Mouse (Mus musculus): ENCODE results near the gene Rxra.

Rxra gene

DNA sequence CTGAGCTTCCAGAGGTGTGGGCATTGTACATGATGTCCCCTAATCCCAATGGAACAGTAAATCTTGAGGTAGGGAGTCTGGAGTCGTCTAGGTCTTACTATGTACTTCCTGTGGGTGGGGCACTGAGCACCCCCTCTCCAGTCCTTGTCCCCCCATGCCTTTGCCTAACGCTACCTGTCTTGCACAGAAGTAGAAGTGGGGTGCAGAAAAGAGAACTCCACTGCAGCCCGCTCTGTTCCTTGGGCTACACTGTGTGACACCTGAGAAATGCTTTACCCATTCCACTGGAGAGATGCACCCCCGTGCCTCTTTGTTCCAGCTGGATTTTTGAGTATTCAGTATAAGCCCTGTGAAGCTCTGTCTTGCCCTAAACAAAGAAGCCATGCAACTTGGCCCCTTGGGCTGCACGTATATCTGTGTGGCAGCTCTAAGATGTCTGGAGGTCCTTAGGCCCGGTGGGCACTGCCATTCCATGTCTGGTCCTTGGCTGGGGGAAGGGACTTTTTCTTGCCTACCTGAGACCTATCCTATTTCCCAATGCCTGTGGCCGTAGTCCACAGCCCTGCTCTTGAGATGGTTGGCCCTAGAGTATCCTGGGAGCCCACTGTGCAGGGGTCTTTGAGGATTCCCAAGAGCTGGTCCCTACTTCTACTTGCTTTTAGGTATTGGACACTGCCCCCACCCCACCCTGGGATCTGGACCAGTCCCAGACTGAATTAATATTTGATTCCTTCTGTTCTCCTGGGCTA lies 67.8 kb downstream of the Rxra start:
- DNase-seq: no peak

DNA sequence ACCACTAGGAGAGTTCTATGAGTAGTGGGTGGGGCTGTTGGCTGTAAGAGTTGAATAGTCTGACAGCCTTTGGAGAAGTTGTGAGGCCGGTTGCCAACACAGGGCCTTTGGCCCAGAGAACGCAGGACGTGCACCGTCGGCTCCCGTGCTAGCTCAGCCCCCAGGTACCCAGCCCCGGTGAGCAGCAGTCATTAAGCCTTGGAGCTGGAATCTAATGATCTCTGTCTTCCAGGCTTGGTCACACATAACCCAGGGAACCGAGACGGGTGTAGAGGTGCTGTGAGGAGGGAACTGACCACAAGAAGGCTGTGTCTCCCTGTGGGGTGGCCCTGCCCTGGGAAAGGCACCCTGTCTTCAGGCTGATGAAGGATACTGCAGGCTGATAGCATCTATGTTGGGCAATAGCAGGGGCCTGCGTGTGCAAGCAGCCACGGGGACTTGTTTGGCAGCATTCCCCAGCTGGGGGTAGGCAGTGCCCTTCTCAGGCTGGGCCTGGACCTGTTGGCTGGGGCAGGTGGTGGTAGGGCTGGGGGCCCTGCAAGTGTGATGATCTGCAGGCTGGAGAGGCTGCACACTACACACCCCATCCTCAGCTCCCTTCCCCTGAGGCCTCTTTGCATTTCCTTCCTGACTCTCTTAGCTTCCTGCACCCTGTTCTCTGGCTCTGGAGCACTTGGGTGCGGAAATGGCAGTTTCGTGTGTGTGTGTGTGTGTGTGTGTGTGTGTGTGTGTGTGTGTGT lies 68.5 kb downstream of the Rxra start:
- DNase-seq: no peak

DNA sequence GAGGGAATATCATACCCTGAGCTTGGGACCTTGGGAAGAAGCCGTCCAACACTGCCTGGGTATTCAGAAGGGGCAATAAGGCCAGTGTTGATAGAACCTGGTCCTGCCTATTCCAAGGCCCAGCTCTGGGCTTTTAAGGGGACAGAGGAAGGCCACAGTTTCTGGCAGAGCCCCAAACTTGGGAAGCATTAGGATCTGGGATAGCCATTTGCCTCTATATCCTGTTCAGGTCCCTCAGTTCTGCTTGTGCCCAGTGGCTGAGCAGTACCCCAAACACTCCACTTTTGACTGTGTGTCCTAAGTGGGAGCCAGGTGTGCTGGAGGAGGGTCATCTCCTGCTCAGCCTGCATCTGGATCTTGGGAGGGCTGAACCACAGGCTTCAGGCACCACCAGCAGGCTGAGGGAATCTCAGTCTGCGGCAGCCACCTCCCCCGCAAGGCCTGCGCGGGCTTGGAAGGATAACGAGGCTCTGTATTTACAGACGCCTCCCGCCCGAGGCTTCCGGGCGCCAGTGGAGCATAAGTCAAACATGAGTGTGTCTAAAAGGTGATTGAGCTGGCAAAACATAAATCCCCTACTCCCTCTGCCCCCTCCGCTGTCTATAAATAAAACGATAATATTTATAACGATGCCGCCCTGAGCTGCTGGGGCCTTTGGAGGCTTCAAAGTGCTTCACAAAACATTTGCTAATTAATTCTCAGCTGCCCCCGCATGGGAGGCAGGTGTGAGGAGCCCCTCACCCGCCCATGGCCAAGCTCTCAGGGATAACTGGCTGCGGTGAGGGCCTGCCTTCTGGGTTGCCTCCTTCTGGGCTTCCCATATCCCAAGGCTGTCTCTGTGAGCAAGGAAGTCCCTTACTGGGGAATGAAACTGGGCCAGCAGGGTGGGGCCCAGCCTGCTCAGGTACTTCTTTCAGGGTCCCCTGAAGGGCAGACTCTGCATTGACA lies 69.7 kb downstream of the Rxra start:
- no peak for DNase-seq

DNA sequence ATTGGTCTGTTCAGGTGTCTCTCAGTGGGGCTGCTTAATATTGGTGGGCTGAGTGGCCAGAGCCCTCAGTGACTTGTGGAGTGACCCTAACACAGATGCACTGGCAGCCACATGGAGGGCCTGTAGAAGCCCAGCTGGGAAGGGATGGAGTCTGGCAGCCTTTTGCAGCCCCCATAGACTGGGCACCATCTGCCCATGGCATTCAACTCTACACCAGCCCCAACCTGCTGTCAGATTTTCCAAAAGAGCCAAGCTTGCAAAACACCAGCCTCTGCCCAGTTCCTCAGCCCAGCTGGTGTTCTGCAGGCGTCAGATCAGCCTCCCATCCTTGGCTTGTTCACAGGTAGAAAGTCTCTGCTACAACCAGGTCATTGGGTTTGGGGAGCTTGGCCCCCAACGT lies 70.6 kb downstream of the Rxra start:
- no peak for DNase-seq

DNA sequence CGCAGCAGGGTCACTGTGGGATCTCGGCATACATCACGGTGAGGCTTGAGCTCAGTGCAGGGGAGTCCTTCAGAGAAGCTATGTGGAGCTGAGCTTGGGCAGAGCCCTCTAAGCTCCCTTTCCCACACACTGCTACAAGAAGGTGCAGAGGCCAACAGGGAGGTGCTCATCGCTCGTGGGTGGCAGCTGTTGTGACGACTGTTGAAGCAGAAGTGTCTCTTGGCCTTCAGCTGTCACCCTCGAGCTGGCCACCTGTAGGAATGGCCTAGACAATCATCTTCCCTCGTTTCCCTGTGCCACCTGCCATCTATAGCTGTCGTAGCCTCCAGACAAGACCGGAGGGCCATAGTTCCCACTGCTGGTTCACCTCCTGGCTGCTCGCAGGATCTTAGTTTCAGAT lies 72.7 kb downstream of the Rxra start:
- no peak for DNase-seq

DNA sequence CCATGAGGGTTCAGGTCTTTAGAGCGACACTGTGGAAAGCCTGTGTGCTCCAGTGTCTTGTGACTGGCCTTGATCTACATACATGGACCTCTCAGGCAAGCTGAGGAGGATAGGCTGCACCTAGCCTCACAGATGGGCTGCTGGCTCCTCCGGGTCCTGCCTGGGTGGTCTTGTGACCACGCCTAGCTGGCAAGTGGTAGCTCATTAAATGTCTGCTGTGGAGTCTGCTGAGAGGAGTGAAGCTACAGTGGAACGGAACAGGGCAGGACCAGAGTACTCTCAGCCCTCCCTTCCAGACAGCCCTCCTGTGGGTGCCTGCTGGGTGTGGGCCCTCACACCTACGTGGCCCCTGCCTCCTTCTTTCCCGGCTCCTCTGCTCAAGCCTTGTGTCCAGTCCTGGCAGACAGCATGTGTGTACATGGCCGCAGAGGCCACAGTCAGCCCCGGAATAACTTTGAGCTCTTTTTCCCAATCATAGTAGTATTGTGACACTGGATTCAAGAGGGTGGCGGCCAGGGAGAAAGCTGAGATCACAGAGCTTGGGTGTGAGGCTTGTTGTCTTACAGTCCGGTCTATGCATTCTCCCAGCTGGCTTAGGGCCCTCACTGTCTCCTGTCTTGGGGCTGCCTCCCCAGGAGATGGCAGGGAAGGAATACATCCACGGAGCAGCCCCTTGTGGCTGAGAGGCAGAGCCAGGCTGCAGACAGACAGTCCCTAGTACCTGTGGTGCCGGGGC lies 74.3 kb downstream of the Rxra start:
- DNase-seq: no peak

DNA sequence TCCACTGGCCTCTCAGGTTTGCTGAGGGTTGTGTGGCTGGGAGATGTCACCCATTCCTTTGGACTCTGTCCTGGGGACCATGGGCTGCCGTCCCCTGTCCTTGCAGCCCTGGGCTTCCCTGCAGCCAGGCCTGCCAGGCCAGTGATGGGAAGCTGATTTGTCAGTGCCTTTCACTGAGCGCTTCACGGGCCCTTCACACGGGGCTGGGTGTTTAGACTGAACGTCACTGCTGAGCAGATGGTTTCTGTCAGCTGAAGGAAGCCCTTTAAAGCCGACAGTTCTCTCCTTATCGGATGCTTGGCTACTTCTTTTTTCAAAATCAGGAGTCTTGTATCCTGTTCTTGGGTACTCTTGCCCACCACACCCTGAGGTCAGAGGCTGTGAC lies 74.9 kb downstream of the Rxra start:
- no peak for DNase-seq

DNA sequence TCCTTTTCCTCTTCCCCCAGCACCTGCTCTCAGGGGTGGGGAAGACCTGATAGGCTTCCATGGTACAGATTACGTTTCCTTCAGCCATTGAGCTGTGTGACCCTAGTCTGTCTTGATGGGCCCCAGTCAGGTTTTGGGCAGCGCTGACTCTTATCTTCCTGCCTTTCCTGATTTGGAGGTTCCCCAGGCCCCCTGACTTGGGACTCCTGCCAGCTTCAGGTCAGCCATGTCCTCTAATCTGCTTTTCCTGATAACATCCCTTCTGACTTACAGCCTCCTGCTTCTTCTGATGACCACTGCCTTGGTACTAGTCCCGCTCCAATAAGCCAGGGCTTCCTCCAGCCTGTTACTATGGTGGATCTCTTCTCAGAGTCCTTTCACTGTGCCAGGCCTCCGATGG lies 75.6 kb downstream of the Rxra start:
- no peak for DNase-seq

DNA sequence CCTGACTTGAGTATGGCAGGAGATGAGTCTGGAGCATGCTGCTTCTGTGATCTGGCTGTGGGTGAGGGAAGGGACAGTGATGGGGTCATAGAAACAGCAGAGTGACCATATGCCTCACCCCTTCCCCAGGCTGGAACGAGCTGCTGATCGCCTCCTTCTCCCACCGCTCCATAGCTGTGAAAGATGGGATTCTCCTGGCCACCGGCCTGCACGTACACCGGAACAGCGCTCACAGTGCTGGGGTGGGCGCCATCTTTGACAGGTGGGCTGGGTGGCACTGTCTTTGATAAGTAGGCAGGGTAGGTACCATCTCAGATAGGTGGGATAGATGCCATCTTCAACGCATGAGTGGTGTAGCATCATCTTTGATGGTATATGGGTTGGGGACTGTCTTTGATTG lies 77.9 kb downstream of the Rxra start:
- no peak for DNase-seq

DNA sequence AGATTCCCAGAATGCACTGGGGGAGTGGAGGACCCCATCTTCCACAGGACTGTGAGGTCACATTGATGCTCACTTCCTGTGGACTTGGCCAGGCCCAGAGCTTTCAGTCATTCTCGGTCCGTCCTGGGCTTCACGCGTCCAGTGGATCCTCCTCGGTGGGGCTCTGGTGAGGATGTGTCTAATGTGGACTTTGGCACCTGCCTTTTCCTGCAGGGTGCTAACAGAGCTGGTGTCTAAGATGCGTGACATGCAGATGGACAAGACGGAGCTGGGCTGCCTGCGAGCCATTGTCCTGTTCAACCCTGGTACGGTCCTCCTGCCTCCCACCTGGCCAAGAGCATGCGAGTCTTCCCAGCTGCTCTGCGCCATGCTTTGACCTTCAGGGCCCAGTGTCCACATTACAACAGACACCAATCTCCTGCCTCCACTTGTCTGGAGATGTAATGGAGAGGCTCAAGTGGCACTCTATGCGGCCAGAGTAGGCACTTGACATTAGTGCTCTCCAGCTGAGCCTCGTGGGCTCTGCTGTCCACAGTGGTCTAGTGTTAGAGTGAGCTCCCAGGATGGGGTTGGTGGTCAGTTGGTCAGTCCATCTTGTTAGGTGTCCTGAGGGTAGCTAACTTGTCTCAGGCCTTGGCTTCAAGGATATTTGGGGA lies 79.9 kb downstream of the Rxra start:
- DNase-seq: no peak

DNA sequence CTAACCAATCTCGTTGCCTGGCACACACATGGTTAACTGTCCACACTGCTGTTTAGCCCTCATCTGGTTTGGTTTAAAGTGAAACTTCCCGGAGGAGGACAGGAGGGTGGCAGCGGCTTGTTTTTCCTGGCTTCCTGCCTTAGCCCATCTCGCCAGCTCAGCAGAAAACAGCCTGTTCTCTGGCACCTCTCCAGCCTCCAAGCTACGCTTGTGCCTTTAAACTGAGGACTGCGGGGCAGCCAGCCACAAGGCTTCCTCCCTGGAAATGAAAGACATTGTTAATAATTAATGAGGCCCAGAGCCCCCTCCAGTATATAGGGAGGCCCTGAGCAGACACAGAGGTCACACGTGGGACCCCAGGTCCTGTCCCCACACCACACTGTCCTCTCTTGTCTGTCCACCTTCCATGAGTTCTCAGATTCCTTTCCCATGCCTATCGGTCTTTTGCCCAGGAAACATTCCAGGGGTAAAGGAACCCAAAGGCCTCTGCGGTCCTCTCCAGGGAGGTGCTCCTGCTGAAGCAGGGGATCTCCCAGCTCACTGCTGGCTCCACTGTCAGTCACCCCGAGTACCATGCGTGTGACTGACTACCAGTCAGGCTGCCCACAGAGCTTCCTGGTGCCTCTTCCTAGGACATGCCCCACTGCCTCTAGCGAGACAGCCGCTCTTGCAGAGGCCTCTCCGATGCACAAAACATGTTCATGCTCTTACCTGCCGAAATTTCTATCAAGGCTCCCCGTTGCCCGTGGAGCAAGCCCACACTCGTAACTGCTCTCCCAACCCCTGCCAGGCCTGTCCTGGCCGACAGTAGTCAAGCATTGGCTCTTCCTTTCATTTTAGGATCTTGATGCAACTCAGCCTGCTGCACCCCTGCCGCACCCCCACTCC lies 82.4 kb downstream of the Rxra start:
- DNase-seq: peak; percentile 86

DNA sequence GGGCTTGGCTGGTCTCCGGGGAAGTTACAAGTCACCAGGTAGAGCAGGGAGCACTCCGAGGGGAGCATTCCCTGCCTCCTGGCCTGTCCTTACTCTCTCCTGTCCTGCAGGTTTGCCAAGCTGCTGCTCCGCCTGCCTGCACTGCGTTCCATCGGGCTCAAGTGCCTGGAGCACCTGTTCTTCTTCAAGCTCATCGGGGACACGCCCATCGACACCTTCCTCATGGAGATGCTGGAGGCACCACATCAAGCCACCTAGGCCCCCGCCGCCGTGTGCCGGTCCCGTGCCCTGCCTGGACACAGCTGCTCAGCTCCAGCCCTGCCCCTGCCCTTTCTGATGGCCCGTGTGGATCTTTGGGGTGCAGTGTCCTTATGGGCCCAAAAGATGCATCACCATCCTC lies 83.2 kb downstream of the Rxra start:
- DNase-seq: no peak

DNA sequence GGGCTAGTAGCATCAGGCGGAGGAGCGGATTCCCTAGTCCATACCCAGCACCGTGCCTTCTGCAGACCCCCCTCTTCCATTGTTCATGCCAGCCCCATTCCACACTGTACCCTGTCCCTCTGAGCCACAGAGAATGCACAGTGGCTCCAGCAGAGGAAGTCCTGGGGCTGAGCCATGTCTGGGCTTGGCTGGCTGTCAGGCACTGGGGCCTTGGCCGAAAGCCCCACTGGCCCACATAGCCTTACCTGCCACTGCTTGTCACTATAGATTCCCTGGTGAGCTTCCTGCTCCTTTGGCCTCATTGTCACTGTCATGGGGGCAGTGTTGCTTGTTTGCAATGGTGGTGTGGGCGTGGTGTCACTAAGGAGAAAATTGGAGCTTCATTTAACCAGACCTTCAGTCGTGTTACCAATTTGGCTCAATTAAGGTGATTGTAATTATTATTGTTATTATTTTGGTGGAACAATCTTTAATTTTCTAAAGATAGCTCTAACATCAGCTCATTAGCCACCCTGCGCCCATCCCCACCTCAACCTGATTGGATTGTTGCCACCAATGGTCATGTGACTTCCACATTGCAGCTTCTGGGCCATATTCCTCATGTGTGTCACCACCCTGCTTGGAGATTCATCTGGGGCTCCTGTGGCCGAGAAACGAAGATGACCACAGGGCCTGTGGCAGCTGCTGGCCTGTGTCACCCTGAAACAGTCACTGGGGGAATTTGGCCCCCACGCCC lies 85.2 kb downstream of the Rxra start:
- DNase-seq: no peak

DNA sequence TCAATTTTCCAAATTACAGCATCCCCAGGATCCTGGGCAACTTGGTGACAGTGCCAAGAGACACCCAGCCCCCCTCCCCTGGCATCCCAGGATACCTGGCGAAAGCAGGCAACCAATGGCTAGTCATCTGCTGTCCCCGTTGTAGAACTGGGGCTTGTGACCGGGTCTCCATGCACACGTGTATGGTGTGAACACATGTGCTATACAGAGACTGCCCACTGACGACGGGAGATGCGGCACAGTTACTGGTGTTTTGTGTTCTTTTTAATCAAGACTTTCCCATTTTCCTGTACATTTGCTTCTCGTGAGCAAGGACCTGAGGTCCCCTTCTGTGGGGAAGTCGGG lies 85.7 kb downstream of the Rxra start:
- no peak for DNase-seq

DNA sequence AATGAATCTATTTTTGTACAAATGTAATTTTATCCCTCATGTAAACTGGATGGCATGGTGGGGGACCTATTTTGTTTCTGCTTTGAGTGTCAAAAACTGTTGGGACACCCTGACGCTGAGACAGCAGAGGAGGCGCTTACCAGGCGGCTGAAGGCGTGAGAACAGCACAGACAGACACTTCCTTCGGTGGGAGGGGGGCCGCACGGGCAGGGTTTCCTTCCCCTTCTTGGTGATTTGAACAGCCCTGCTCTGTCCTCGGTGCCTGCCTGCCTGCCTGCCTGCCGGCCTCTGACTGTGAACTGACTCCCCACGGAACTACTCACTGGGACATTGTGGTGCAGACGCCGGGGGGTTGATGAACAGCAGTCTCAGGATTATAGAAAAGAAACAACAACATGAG lies 86.3 kb downstream of the Rxra start:
- DNase-seq: no peak

DNA sequence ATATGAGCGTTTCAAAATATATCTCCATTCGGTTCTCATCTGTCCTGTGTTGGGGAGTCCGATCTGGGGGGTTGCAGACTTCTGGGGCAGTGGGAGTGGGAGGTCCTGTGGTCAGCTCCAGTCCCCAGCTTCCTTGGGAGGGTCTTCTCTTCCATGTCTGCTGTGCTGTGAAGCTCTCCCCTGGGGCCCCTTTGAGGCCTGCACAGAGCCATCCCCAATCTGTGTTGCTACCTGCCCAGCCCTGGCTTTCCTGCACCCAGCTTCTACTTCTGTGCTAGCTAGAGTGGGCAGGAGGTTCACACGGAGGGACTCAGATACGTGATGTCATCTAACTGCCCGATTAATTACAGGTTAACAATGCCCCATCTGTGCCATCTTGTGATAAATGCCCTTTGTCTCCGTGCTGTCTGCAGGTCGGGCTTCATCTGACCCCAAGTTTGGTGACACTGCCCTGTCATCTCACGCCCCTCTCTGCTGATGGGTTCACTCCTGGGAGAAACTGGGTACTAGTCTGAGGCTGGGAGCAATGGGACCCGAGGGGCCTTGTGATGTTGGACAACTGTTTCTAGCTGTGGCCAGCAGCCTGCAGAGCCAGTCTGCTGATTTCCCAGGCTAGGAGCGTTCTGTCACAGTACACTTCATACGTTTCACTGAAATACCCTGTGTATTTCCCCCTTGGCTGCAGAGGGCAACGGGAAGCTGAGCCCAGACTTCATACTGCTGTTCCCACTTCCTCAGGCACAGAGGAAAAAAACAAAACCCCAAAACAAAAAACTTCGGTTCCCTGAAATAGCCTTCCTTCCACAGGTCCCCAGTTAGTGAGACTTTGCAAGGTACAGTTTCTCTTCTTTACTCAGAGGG lies 86.9 kb downstream of the Rxra start:
- DNase-seq: no peak

DNA sequence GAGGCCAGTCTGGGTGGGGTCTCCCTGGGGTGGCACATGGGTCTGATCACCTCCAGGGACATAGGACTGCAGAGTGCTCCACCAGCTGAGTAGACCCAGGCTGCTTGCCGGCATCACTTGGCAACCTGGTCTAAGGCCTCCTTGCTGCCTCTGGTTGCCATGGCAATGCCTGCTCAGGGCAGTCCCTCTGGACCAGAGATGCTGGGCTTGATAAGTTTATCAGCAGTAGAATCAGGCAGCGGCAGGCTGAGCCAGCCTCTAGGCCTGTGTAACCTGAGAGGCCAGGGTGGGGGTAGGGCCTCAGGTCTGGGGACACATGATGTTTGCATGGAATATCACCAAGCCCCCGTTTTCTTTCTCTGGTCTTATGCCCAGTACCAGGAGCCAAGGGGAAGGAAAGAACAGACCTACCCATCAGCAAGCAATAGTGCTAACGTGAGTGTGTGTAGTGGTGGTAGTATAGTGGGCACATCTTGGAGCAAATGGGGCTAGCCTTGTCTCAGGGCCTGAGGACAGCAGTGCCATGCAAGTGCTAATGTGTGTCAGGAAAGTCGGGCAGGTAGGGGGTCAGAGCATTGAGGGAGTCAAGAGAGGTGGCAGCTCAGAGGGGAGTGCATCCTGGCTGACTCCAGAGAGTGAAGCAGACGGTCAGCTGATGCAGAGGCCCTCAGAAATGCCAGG lies 88.2 kb downstream of the Rxra start:
- DNase-seq: no peak

DNA sequence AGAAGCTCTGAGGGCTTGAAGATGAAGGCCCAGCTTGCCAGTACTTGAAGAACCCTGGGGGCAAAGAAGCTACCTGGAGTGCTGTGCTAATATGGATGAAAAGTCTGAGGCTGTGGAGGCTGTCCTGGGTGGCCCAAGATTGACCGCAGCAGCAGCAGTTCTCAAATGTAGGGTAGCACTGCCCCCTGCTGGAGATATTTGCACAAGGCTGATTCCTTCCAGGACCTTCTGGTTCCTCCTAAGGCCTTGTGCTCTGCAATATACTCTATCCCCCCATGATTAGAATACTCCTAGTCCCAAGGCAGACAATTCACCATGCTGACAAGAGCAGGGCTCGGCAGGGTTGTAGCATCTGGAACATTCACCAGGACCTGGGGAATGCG lies 88.7 kb downstream of the Rxra start:
- DNase-seq: peak; percentile 90

DNA sequence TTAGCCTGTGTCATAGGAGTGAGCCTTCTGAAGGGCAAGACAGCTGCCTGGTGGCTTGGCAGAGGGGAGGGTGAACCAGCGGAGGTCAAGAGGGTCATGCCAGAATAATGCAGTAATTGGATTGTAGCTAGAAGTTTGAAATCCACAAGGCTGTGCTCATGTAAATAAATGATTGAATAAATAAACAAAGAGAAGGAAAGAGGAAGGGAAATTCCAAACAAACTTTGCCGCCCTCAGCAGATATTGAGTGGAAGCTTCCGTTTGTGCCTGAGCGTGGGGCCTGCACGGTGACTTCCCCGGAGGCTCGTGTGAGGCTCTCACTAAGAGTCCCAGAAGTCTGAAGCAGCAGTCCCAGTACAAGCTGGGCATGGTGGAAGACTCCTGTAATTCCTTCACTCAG lies 91.5 kb downstream of the Rxra start:
- DNase-seq: no peak

Data from cerebellum, adult 8-10 months (tissue).